Mouse (Mus musculus) liver, embryonic 11.5 days (tissue): ENCODE measurements around the gene Gm9944. TPM values are rescaled to one million over a fixed set of nuclear protein-coding genes. Genes with fewer than 3 reads are reported as not detected.

Experiments
- ATAC-seq: fragments of 200-750 bp; cut with Nextera tagmentation; replicated peaks from 2 replicates; pipeline ENCODE4 v1.8.0; 2017; ENCODE audit warnings: moderate number of reproducible peaks, mild to moderate bottlenecking, moderate TSS enrichment, moderate library complexity; ENCODE audit not compliant: low FRiP score
- DNase-seq: peaks from one replicate; pipeline ENCODE4 v3.0.0-alpha.2; 2017; ENCODE audit warnings: low spot score
- H3K27ac ChIP-seq: fragments of 300-500 bp; sonication (generic); 2 replicates; pipeline ENCODE4 v1.5.1; 2014; ENCODE audit warnings: mild to moderate bottlenecking, low read depth, low read length, control low read depth
- H3K27me3 ChIP-seq: fragments of 300-500 bp; sonication (generic); replicated peaks from 2 replicates; pipeline ENCODE4 v1.6.1; 2014; ENCODE audit warnings: low read length, mixed read lengths; ENCODE audit not compliant: control insufficient read depth, insufficient read depth
- H3K36me3 ChIP-seq: fragments of 300-500 bp; sonication (generic); 2 replicates; pipeline ENCODE4 v1.6.1; 2014; ENCODE audit warnings: mild to moderate bottlenecking, low read length, moderate library complexity, mixed read lengths; ENCODE audit not compliant: control insufficient read depth, insufficient read depth
- H3K4me1 ChIP-seq: fragments of 300-500 bp; sonication (generic); replicated peaks from 2 replicates; pipeline ENCODE4 v1.6.1; 2014; ENCODE audit warnings: low read length, mixed read lengths; ENCODE audit not compliant: control insufficient read depth, insufficient read depth
- H3K4me2 ChIP-seq: fragments of 300-500 bp; sonication (generic); 2 replicates; pipeline ENCODE4 v1.6.1; 2014; ENCODE audit warnings: mild to moderate bottlenecking, control low read depth, moderate library complexity
- H3K4me3 ChIP-seq: fragments of 300-500 bp; sonication (generic); 2 replicates; pipeline ENCODE4 v1.5.1; 2014; ENCODE audit warnings: low read depth, low read length, control low read depth
- H3K9ac ChIP-seq: fragments of 300-500 bp; sonication (generic); 2 replicates; pipeline ENCODE4 v1.6.1; 2014; ENCODE audit warnings: low read depth, low read length, control low read depth
- H3K9me3 ChIP-seq: fragments of 300-500 bp; sonication (generic); 2 replicates; pipeline ENCODE4 v1.6.1; 2016; ENCODE audit warnings: low read length, inconsistent platforms, mixed read lengths; ENCODE audit not compliant: control insufficient read depth
- WGBS: fragments of 180-500 bp; shearing (Covaris S2); extraction: QIAGEN DNeasy Blood & Tissue Kit; methylation state at CpG from one replicate; pipeline ENCODE4 v1.1.7; 2014; 5-methylcytosine and 5-hydroxymethylcytosine counted together
- polyA plus RNA-seq: library from polyadenylated mRNA; unstranded; fragments of >200 nt; fragmentation: Nextera tagmentation; extraction: Ambion mirVana; gene quantifications from 2 replicates; pipeline ENCODE4 v1.2.1, GENCODE M21; 2014

Gm9944 gene
- polyA plus RNA-seq, result not detected in 2 replicates

DNA sequence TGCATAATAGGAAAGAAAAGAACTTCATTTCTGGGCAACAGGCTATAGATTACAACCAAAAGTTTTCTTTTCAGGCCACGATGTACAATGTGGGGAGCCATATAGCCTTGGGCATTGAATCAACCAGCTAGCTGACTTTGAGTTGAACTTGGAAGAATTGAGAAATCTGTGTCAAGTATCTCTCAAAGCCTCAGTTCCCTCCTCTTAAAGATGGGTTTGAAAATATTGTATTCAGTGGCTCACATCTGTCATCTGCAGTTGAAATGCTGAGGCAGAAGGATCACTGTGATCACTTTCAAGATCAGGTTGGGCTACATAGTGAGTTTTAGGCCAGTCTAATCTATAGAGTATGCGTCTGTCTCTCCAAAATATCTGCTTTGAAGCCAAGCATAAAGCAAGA lies at the start of gene Gm9944:
Gene Gm9944 (minus strand): TSS at position 101 of the 400 bp plus-strand sequence.
- no peak within 1 kb of the TSS for H3K9ac ChIP-seq
- no peak within 1 kb of the TSS for H3K4me2 ChIP-seq
- H3K36me3 ChIP-seq, result no peaks in the 10 kb centered on the region
- no peak within 1 kb of the TSS for H3K27ac ChIP-seq
- no peaks in the 10 kb centered on the region for H3K4me1 ChIP-seq
- no peaks in the 10 kb centered on the region for H3K27me3 ChIP-seq
- ATAC-seq (no peak), DNase-seq (no peak)
- WGBS, result 61% methylated on average over 2 of the region's 2 CpGs
- H3K4me3 ChIP-seq, result no peak within 1 kb of the TSS
- H3K9me3 ChIP-seq, result no peaks in the 10 kb centered on the region

DNA sequence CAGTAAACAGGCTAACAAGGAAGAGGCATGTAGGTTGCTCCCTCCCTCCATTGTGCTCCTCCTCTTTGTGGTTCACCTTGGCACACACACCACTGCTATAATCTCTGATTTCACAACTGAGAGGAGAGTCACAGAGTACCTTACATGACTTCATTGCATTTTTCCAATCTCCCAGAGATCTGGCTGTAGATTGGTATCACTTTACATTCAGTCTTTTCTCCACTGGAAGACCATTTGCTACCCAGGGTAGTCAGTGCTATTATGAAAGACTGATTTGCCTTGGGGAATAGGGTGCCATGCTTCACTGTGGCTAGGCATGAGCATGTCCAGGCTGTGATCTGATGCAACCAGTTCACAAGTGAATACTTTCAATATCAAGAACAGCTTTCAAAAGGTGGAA lies 40.2 kb upstream of the Gm9944 start:
- Histone ChIP-seq H3K27ac (no peak overlapping the region), H3K27me3 (no peaks in the 10 kb centered on the region), H3K4me3 (no peak overlapping the region), H3K4me2 (no peak overlapping the region), H3K9me3 (no peaks in the 10 kb centered on the region; the same call in 1 of the 2 replicates), H3K36me3 (no peaks in the 10 kb centered on the region), H3K9ac (no peak overlapping the region), H3K4me1 (no peaks in the 10 kb centered on the region)
- ATAC-seq, result no peak
- DNase-seq, result no peak

DNA sequence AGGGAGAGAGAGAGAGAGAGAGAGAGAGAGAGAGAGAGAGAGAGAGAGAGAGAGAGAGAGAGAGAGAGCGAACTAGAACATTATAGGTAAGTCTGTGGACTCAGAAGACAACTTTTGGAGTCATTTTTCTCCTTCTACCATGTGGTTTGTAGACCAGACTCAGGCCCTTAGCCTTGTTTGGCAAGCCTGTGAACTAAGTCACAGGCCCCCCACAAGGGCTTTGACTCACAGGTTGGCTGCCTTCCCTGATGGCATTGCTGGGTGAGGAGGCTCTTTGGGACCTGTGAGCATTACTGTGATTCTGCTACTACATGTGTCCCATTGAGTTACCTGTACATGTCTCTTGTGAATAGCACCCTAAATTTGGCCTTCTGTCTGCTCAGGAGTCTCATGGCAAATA lies 15.0 kb upstream of the Gm9944 start:
- H3K9me3 ChIP-seq, result no peaks in the 10 kb centered on the region
- no peak overlapping the region for H3K27ac ChIP-seq
- no peaks in the 10 kb centered on the region for H3K4me1 ChIP-seq
- no peak overlapping the region for H3K4me2 ChIP-seq
- H3K27me3 ChIP-seq, result no peaks in the 10 kb centered on the region
- ATAC-seq (no peak), DNase-seq (no peak)
- no peaks in the 10 kb centered on the region for H3K36me3 ChIP-seq
- H3K4me3 ChIP-seq, result no peak overlapping the region
- 63% methylated on average over 1 of the region's 1 CpGs for WGBS
- H3K9ac ChIP-seq, result no peak overlapping the region

DNA sequence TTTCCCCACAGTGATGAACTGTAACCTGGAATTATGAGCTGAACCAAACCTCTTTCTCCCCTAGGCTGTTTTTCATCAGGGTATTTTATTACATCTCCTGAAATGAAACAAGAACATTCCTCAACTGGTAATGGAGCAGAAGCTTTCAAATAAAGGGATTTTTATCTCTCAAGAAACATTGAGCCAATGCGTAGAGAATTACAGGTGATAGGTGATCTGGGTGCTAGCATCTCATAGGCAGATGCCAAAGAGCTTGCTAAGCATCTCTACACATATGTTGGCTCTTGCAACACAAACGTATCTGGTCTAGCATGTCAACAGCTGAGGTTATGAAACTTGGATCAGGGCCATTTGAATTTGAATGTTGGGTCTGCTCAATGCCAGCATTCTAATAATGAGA lies 12.1 kb upstream of the Gm9944 start:
- Histone ChIP-seq H3K9ac (no peak overlapping the region), H3K4me1 (no peaks in the 10 kb centered on the region), H3K4me2 (no peak overlapping the region), H3K4me3 (no peak overlapping the region), H3K36me3 (no peaks in the 10 kb centered on the region), H3K27ac (no peak overlapping the region), H3K9me3 (no peaks in the 10 kb centered on the region), H3K27me3 (no peaks in the 10 kb centered on the region)
- no peak for ATAC-seq
- WGBS, result 76% methylated on average over 2 of the region's 2 CpGs
- no peak for DNase-seq

DNA sequence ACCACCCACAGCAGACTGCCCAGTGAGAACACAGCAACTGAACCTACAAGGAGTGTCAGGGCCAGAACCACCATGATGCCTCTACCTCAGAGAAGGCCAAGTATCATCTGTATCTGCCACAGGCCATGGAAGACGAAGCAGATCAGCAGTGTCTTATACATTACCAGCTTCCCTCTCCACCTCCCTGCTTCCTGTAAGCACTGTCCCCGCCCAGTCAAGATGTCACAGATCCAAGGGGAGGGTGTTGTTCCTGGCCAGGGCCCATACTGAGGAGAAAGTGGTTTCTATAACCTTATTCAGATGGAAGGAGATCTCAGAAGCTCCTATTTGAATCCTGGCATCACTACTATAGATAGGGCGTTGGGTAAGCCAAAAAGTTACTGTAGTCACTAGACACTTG lies 10.5 kb upstream of the Gm9944 start, which contains the start of gene Aadacl3:
Gene Aadacl3 (minus strand): TSS at position 101 of the 400 bp plus-strand sequence.
- Histone ChIP-seq H3K27ac (no peak within 1 kb of the TSS), H3K9ac (no peak within 1 kb of the TSS), H3K4me2 (no peak within 1 kb of the TSS), H3K4me3 (no peak within 1 kb of the TSS), H3K36me3 (no peaks in the 10 kb centered on the region), H3K9me3 (no peaks in the 10 kb centered on the region), H3K4me1 (no peaks in the 10 kb centered on the region), H3K27me3 (no peaks in the 10 kb centered on the region)
- ATAC-seq, result 0 out of 2 replicates have a peak, but pooled peaks have one; percentile 20
- no peak for DNase-seq
- WGBS, result 58% methylated on average over 3 of the region's 3 CpGs

DNA sequence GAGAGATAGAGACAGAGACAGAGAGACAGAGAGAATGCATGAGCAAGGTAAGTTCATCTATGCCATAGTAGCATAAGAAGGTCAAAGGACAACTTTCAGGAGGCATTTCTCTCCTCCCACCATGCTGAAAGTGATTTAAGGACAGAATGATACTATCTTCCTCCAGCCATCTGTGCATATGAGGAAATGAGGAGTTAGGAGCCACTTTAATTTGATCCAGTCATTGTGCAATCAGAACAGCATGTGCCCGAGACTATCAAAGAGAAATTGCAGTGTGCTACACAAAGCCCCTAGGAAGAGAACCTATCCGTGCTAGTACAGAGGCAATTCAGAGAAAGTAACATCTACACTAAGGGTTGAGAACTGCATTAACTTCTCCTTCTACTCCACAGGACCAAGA lies 4.6 kb downstream of the Gm9944 start:
- DNase-seq, result no peak
- no peaks in the 10 kb centered on the region for H3K4me1 ChIP-seq
- WGBS, result 74% methylated on average over 2 of the region's 2 CpGs
- H3K9ac ChIP-seq, result no peak overlapping the region
- ATAC-seq, result no peak
- no peak overlapping the region for H3K4me2 ChIP-seq
- H3K27ac ChIP-seq, result no peak overlapping the region
- no peak overlapping the region for H3K4me3 ChIP-seq
- no peaks in the 10 kb centered on the region for H3K36me3 ChIP-seq
- H3K27me3 ChIP-seq, result no peaks in the 10 kb centered on the region
- no peaks in the 10 kb centered on the region for H3K9me3 ChIP-seq

DNA sequence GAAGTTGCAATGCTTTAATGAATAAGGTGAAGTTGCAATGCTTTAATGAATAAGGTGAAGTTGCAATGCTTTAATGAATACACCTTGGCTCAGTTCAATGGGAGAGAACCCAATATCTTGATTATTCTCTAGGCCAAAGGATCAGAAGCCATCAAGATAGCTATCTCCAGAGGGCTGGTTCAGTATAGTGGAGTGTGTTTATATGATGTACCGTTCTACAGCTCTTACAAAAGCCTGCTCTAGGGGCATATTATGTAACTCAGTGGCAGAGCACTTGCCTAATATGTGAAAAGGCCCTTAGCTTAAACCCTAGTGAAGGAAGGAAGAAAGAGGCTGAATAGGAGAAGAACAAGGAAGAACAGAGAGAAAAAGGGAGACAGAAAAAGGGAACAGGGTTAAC lies 11.5 kb downstream of the Gm9944 start:
- DNase-seq (no peak), ATAC-seq (no peak)
- Histone ChIP-seq H3K9ac (no peak overlapping the region), H3K4me1 (no peaks in the 10 kb centered on the region), H3K9me3 (no peaks in the 10 kb centered on the region), H3K27me3 (no peaks in the 10 kb centered on the region), H3K4me3 (no peak overlapping the region), H3K4me2 (no peak overlapping the region), H3K27ac (no peak overlapping the region), H3K36me3 (no peaks in the 10 kb centered on the region)
- WGBS, result 63% methylated on average over 1 of the region's 1 CpGs

DNA sequence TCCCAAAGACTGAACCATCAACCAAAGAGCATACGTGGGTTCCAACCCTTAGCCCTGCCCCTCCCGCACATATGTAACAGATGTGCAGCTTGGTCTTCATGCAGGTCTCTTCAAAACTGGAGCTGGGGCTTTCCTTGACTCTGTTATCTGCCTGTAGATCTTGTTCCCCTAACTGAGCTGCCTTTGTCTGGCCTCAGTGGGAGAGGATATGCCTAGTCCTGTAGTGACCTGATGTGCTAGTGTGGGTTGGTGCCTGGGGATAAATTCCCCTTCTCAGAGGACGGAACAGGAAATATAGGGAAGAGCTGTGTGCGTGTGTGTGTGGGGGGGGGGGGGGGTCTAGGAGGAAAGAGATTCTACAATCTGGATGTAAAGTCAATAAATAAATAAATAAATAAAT lies 12.0 kb downstream of the Gm9944 start:
- H3K9ac ChIP-seq, result no peak overlapping the region
- DNase-seq (no peak), ATAC-seq (no peak)
- no peaks in the 10 kb centered on the region for H3K4me1 ChIP-seq
- no peak overlapping the region for H3K4me3 ChIP-seq
- no peak overlapping the region for H3K4me2 ChIP-seq
- no peaks in the 10 kb centered on the region for H3K9me3 ChIP-seq
- WGBS, result 77% methylated on average over 4 of the region's 4 CpGs
- no peak overlapping the region for H3K27ac ChIP-seq
- H3K36me3 ChIP-seq, result no peaks in the 10 kb centered on the region
- no peaks in the 10 kb centered on the region for H3K27me3 ChIP-seq

DNA sequence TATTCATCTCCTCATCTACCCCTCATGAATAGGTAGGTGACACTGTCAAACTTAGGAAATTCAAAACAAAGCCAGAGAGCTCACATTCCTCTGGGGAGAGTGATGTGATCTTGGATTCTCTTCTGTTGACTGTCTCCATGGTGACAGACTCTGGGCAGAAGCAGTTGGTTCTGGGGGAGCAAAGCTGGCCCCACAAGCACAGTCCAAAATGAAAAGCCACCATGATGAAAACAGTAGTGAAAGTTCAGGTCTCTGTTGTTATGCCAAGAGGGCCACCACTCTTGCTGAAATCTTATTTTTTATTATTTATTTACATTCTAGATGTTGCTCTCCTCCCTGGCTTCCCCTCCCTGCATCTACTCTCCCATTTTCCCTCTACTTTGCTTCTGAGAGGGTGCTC lies 14.4 kb downstream of the Gm9944 start, which contains the start of gene 1700012P22Rik:
Gene 1700012P22Rik (minus strand): TSS at position 101 of the 400 bp plus-strand sequence.
- no peaks in the 10 kb centered on the region for H3K9me3 ChIP-seq
- H3K4me2 ChIP-seq, result no peak within 1 kb of the TSS
- no peak within 1 kb of the TSS for H3K27ac ChIP-seq
- H3K9ac ChIP-seq, result no peak within 1 kb of the TSS
- no peaks in the 10 kb centered on the region for H3K4me1 ChIP-seq
- H3K27me3 ChIP-seq, result no peaks in the 10 kb centered on the region
- H3K4me3 ChIP-seq, result no peak within 1 kb of the TSS
- ATAC-seq (no peak), DNase-seq (no peak)
- H3K36me3 ChIP-seq, result no peaks in the 10 kb centered on the region
